Mouse (Mus musculus) CH12.LX (cell line): ENCODE results near the gene Ppt1.

Experiments used
- CTCF ChIP-seq, 2 experiments: IDR thresholded peaks in 1 of 2; conservative IDR thresholded peaks in 1 of 2; 2 replicates each; pipeline ENCODE4 v1.5.1; 2011 to 2012; ENCODE audit warnings: low read depth in 2 of 2, low read length in 2 of 2, improper control_type of control experiment in 1 of 2, inconsistent platforms in 1 of 2, mild to moderate bottlenecking in 1 of 2, moderate library complexity in 1 of 2
- EP300 ChIP-seq: IDR thresholded peaks from 2 replicates; pipeline ENCODE4 v1.6.1; 2011; ENCODE audit warnings: low read length, improper control_type of control experiment
- HCFC1 ChIP-seq: IDR thresholded peaks from 2 replicates; pipeline ENCODE4 v1.6.1; 2012; ENCODE audit warnings: low read depth, mild to moderate bottlenecking, inconsistent platforms, low read length, improper control_type of control experiment
- POLR2A ChIP-seq: IDR thresholded peaks from 2 replicates; pipeline ENCODE4 v1.6.1; 2011; ENCODE audit warnings: low read depth, mild to moderate bottlenecking, improper control_type of control experiment, low read length
- USF1 ChIP-seq: IDR thresholded peaks from 2 replicates; pipeline ENCODE4 v1.6.1; 2014; ENCODE audit warnings: low read depth, mild to moderate bottlenecking, inconsistent platforms, low read length, improper control_type of control experiment
- ZC3H11A ChIP-seq: IDR thresholded peaks from 2 replicates; pipeline ENCODE4 v1.6.1; 2012; ENCODE audit warnings: low read depth, mild to moderate bottlenecking, inconsistent platforms, low read length, improper control_type of control experiment
- ZNF384 ChIP-seq: IDR thresholded peaks from 2 replicates; pipeline ENCODE4 v1.6.1; 2012; ENCODE audit warnings: low read depth, low read length, improper control_type of control experiment, inconsistent platforms

GRCm38 (mm10) chr4:122868041-122868440 is 32.0 kb downstream of the Ppt1 start:
- TF ChIP-seq CTCF (conservative IDR thresholded peaks at IDR 0.05 in 1 of 2, IDR thresholded peaks at IDR 0.05 in 1 of 2; ENCODE audit: low read depth in 2 of 2, low read length in 2 of 2) = no peak
- no peak for TF ChIP-seq HCFC1
- TF ChIP-seq EP300 = no peak
- TF ChIP-seq ZC3H11A = no peak
- no peak for TF ChIP-seq USF1
- no peak for TF ChIP-seq POLR2A
- no peak for TF ChIP-seq ZNF384
